Mouse (Mus musculus): ENCODE results near the gene Gabrb1.

DNA sequence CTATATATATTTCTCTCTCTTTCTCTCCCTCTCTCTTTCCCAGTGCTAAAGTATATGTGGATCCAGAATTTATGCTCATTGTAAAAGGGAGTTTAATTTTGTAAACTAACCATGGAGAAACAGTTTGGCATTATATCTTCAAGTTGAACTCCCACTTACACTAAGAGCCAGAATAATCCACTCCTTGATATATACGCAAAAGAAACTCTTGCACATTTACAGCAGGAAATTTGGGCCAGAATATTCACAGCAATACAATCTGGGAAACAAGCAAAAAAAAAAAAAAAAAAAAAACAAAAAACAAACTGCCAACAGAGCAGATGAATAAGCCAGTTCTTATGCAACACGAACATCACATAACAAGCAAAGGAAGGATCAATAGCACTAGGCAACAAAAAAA is 9.8 kb upstream of the Gabrb1 start:
- no peak for TF ChIP-seq CTCF (IDR thresholded peaks at IDR 0.05; ENCODE audit: low read depth, low read length)
- no peak for TF ChIP-seq POLR2A (IDR thresholded peaks at IDR 0.05; ENCODE audit: extremely low read depth, insufficient read depth, low read length)
